Mouse (Mus musculus) liver, adult (tissue): ENCODE measurements around the gene Fbp1.

Source experiments
- GATA4 ChIP-seq: IDR thresholded peaks from 2 replicates; pipeline ENCODE4 v1.6.1; 2014; ENCODE audit warnings: mild to moderate bottlenecking, low read length; ENCODE audit not compliant: insufficient replicate concordance

Gene Fbp1

GRCm38 (mm10) chr13:62887712-62888441, at the start of gene Fbp1:
TSS of gene Fbp1 (minus strand) at chr13:62888282.
- peak; percentile 4; the same call in 1 of the 2 replicates for TF ChIP-seq GATA4

DNA sequence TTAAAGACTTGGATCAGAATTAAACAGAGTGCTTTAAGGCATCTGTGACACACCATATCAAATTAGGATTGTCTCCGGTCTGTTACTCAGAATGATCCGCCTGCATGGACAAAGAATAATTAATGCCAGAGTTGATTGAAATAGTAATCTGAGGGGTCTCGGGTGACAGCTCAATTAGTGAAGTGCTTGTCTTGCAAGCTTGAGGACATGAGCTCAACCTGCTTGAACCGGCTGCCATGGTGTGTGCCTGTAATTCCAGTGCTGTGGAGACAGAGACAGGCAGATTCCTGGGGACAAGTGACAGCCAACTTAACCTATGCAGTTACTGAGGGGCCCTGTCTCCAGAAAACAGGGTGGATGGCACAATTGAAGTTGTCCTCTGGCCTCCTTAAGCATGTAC, 44.4 kb upstream of the Fbp1 start:
- no peak for TF ChIP-seq GATA4

GRCm38 (mm10) chr13:62929766-62930389, 41.8 kb upstream of the Fbp1 start:
- no peak for TF ChIP-seq GATA4

GRCm38 (mm10) chr13:62927470-62927869, 39.4 kb upstream of the Fbp1 start:
- TF ChIP-seq GATA4: no peak

DNA sequence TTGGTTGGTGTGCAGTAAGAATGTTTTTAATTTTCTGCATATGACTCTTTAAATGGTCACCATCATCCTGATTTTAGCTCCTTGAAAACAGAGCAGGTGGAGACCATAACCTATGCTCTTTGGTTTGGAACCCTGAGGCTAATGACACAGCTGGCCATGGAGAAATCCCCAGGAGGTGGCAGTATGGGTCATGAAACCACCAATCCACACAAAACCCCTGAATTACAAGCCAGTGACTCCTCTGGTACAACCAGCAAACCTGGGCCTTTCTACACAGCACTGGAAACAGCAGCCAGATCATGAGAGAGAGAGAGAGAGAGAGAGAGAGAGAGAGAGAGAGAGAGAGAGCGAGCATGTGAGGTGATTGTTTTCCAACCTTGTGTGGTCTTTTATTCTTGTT, 38.4 kb upstream of the Fbp1 start:
- no peak for TF ChIP-seq GATA4

DNA sequence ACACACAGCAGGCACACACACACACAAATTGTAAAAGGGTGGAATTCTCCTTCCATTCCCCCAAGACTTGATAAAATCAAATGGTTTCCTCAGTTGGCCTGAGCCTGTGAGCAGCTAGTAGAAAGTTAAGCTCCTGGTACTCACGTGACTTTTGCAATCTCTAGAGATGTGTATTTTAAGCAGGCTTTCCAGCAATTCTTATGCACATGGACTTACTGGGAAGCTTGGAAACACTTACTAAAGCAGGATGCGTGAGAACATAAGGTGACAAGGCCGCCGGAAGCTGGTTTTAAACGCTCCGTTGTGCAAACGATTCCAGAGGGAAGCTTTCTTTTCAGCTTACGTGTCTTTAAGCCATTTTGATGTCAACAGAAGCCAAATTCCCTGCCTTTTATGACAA, 35.1 kb upstream of the Fbp1 start:
- TF ChIP-seq GATA4: no peak

- no peak for TF ChIP-seq GATA4
Measured at GRCm38 (mm10) chr13:62922645-62923044, 34.6 kb upstream of the Fbp1 start.

GRCm38 (mm10) chr13:62919647-62920341, 31.7 kb upstream of the Fbp1 start:
- TF ChIP-seq GATA4: no peak

DNA sequence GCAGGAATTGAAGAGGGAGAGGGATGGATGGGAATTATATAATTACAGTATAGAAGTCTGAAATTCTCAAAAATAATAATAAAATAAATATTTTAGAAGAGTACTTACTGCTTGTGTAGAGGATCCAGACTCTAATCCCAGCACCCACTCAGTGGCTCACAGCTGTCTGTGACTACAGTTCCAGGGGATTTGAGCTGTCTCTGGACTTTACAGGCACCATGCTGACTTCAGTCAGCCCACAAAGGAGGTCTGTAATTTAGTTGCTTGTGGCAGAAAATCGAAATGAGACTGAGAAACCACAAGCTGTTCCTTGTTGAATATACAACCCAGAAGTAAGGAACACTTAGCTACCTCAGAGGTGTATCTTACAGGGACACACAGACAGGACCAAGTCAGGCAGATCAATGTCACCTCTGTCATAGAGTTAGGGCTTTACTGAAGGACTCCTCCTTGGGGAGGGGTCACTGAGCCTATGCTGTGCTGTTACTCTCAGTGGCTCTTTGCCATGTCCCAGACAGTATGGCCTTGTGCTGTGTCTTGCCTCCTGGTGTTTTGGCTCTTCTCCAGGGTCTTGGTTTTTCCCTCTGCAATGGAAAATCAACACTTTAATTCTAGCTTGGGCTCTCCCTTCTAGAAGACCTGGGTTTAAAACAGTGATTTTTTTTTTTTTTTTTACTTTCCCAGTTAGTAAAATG, 29.5 kb upstream of the Fbp1 start:
- no peak for TF ChIP-seq GATA4

GRCm38 (mm10) chr13:62916675-62917074, 28.6 kb upstream of the Fbp1 start:
- no peak for TF ChIP-seq GATA4

DNA sequence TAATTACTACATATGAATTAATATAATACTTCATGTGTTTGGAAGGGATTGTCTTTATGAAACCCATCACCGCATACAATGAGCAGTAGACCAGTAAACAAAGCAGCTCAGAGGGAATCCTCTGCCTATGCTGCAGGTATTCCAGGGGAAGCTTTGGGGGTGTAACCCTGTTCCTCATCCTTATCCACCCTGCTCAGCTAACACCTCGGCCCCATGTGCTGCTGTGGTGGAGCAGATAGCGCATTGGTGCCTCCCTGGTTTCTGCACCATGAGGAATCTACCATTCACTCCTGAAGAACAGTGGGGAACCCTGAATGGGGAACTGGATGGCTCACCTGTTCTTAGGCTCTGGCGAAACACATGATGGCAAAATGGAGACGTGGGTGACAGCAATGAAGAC, 23.5 kb upstream of the Fbp1 start:
- no peak for TF ChIP-seq GATA4

GRCm38 (mm10) chr13:62910206-62910605, 22.1 kb upstream of the Fbp1 start:
- TF ChIP-seq GATA4: no peak

- no peak for TF ChIP-seq GATA4
Measured at GRCm38 (mm10) chr13:62909776-62910175, 21.7 kb upstream of the Fbp1 start.

- TF ChIP-seq GATA4: 0 out of 2 replicates have a peak, but pooled peaks have one; percentile 58
Measured at GRCm38 (mm10) chr13:62908163-62908559, 20.1 kb upstream of the Fbp1 start.

- TF ChIP-seq GATA4: no peak; the same call in 1 of the 2 replicates
Measured at GRCm38 (mm10) chr13:62907527-62908162, 19.6 kb upstream of the Fbp1 start.

- no peak for TF ChIP-seq GATA4
Measured at GRCm38 (mm10) chr13:62901139-62901538, 13.1 kb upstream of the Fbp1 start.
